Mouse (Mus musculus) cerebellum, adult 18-20 months (tissue): ENCODE measurements around the gene Cwf19l1.
A peak's percentile ranks its signal among the peaks of the same experiment; 100 is the strongest.
"Not testable (repeated sequence)": the region's sequence is repeated elsewhere in the genome, so short reads cannot be mapped to it uniquely, and the experiment has no call there.

ENCODE experiments used
- DNase-seq, 2 experiments: peaks; one replicate each; pipeline ENCODE4 v3.0.0; 2021

Gene Cwf19l1

DNA sequence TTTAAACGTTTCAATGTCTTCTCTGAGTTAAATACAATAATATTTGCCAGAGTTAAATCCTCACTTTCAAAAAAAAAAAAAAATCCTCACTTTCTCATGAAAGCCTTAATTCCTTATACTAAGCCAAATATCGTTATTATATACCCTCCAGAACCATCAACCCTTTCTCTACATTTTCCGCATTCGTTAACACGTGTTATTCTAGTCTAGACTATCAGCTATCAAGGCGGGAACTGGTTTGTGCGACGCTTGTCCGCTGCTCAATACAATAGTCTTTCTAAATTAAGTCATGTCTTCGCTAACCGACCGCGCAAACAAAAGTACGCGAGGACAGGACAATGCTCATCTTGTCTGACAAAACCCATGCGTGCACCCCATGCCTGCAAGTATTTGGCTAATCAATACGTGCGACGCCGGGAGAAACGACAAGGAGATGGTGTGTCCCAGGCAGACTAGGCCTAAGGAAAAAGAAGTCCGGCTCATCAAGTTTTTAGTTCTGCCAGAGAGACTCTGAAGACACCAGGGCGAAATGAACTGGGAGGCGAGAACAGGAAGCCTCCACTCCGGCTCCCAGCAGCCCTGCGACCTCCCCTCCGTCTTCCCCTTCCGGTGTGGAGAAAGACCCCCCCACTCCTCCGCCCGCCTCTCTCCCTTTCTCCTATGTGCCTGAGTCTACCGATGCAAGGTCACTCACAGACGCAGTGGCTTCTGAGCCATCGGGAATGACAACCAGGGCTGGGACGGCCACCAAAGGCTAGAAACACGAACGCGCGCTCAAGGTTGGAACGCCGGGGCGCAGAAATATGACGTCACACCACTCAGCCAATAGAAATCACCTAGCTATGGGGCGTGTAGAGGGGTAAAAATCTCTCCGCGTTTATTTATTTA, at the start of gene Cwf19l1:
Cwf19l1 (minus strand) TSS at position 805 of the 888 bp plus-strand sequence.
- DNase-seq, result peak; percentile 89 to 90

DNA sequence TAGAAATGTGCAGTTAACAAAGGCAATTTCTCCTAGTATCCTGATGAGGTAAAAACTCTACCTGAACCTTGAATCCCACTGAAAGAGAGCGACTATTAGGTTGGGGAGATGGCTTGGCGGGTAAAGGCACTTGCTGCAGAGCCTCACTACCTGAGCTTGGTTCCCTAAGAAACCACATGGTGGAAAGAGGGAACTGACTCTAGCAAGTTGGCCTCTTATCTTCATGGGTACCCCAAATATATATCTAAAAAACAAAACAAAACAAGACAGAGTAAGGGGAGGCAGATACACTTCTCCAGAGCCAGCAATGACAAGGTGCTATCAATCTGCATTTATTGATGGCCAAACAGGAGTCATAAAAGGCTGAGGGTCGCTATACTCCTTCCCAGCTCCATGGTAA, 48.3 kb upstream of the Cwf19l1 start:
- no peak for DNase-seq

DNA sequence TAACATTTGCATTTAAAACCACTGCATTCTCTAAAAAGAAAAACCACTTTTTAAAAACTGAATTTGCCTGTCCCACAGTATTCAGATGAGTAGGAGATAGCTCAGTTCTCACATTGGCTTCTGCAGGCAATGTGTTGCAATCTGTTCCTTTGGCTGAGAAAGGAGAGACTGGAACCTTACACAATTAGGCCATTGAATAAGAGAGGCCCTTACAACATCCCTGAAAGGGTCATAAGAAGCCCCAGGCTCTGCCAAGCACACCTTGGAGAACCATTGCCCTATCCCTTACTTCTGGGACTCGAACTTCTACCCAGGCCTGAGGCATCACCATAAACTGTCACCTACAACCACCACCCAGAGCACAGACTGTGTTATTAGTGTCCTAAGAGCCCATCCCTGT, 44.8 kb upstream of the Cwf19l1 start:
- DNase-seq, result no peak

DNA sequence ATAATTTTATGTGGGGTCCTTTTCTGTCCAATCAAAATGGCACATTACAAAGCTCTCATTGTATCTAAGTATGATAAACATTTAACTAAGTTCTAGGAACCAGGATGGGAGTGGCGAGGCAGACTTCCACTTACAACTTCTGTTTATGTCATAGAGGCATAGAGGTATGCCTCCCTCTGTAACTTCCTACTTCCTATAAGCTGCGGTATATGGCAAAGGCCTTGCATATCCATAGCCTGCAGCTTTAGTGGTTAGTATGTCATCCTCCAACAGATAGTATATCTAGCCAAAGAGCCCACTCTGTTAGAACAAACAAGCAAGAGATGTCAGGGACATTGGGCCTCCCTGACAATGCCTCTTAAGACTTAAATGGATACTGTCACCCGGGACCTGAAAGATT, 41.1 kb upstream of the Cwf19l1 start:
- no peak for DNase-seq

DNA sequence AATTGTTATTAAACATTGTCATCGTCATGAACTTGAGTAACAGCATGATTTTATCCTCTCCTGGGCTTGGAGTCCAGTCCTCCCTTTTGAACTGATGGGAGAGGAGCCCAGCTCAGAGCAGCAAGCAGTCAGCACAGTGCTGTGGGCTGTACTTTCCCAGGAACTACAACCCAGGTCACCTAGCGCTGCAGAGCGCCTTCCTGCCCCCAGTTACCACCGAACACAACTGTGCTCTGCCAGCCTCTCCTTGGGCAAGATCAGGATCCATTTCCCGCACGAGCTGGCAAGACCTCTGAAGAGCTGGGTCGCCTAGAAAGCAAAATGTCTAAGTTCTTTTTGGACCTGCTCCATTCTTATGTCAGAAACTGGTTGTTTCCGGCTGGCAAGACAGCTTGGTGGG, 39.2 kb upstream of the Cwf19l1 start:
- DNase-seq, result no peak

DNA sequence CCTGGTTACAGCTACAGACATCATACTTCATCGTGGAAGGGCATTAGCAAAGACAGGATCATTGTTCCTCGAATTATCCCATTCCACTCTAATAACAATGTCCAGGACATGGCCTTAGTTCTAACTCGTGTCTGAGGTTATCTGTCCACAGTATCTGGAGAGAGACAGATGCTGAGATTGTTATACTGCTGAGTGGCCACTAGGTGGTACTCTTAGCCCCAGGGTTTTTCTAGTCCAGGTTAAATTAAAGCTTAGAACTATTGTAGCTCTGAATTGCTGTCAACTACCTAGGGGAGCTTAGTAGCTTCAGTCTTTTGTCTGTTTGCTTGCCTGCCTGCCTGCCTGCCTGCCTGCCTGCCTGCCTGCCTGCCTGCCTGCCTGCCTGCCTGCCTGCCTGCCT, 25.8 kb upstream of the Cwf19l1 start:
- no peak for DNase-seq

DNA sequence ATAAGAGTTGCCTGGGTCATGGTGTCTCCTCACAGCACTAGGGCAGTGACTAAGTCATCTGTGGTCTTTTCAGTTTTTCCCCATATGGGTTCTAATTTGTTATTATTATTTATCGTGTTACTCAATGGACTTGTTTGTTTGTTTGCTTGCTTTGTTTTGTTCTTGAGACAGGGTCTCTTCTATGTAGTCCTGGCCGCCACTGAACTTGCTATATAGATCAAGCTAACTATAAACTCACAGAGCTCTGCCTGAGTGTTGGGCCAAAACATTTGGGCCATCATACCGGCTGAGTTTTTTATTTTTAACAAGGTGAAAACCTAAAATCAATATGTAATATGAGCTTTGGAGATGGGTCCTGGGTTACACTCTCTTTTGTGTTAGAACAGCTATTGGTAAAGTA, 23.7 kb upstream of the Cwf19l1 start:
- DNase-seq, result no peak

DNA sequence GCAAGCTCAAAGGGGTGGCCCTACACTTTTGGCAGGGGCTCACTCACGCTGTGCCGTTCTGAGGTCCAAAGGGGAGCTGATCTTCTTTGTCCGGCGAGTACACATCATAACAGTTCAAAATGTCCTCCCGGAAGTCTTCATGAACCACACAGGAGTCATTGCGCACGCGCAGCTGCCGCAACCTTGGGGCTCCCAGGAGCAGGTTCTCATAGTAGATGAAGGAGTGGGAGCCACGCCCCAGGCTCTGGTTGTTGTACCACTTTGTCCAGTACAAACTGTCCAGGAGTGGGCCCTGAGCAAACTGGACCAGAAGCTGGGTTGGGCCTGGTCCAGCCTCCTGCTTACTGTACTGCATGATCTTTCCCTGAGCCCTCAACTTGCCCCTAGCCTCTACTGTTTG, 21.3 kb upstream of the Cwf19l1 start:
- no peak for DNase-seq

DNA sequence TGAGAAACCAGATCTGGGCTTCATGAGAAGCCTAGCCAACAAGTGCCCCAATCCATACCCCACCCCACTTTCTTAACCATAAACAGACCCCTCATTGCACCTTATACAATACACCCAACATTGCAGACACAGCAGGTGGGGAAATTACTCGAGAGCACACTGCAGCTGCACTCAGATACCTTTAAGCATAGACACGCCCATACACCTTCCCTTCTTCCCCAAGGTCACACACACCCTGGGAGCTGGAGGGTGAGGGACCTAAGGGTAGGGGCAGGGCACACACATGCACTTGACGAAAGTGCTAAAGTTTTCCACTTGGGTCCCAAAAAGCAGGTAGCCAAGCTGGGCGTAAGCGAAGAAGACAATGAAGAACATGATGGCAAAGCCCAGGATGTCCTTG, 18.1 kb upstream of the Cwf19l1 start:
- DNase-seq, result no peak

DNA sequence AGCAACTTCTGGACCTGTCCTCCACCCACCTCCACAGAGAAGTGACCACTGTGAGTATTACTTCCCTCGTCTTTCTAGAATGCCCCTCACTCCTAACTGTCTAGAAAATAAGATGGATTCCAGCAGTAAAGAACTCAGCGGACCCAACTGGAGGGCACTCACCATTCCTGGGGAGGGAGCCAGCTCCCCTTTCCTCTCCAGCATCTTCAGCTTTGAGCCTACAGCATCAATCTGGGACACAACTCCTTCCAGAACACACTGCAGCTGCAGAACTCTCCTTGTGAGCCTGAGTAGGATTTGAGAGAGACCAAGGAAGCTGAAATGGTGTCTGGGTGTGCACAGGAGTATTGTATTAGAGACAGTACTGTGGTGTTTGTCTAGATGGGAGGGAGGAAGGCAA, 13.3 kb upstream of the Cwf19l1 start:
- no peak for DNase-seq

DNA sequence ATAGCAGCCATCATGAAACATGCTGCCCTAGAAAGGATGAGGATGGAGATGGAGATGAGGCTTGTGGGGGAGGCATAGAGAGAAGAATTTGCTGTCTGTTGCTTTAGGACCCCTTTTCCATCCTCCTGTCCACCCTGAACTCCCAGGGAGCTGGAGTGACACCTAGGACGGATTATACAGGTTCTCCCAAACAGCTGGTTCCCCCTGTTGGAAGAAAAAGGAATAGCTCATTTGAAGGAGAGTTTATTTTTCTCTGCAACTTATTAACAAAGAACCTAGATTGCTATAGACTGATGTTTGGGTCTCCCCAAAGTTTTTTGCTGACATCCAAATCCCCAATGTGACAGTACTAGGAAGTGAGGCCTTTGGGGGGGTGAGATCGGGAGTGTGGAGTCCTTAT, 12.7 kb upstream of the Cwf19l1 start:
- DNase-seq, result no peak

DNA sequence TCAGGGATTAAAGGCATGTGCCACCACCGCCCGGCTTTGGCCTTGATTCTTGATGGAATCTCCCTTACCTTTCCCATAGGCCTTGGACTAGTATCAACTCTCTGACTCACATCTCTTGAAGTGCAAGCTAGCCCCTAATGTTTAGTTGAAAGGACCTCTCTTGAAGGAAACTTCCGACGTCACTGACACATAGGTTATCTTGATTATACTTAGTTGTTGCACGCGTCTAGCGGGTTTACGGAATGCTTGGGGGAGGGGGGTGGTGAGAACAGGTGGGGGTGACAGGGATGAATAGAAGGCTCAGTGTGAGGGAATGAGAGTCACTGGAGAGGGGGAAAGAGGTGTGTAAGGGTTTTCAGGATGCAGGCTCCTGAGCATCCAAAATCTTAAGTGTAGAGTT, 11.3 kb upstream of the Cwf19l1 start:
- no peak for DNase-seq

DNA sequence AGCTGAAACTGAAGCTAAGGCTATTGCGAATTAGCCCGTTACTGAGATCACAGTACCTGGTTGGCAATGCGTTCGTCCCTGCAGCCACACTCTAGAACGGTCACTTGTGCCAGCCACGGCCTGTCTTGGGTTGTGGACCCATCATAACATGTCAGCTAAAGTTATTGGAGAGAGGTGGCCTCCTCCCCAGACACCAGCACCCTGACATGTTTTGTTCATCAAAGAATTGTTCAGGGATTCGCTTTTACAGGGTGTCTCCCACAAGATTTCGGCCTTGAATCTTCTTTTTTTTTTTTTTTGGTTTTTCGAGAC, 10.8 kb upstream of the Cwf19l1 start:
- no peak for DNase-seq

DNA sequence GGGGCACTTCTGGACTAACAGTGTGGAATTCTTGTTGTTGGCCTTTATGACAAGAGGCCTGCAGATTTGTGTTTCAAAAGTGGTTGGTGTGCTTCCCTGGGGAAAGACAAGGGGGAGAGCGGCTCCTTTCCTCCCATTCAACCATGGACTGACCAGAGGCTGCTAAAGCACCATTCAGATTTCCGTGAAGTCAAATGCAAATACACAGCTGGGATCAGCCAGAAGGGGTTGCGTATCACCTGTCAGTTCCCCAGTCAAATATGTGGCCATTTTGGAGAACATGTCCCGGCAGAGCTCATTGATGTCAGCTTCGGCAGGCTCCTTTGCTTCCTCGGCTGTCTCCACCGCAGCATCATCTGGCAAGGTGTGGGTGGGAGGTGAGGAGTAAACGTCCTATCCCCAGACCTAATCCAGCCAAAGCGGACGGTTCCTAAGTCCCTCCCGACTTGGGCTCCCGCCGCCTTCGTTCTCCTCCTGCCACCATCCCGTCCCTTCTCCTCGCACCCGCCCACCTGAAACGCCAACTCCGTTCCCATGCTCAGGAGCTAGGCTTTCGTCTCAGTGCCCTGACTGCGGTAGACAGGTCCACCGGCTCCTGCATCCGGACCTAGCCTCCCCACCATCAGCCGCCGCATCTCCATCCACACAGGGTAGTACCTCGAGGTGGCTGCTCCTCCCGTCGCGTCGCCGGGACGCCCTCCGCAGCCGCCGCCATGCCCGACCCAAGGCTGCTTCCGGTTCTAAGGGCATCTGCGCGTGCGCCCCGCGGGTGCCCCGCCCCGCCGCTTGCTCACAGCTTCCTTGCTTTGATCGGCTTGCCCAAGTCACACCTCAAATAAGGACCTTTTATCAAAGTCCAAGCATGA, 10.3 kb upstream of the Cwf19l1 start, which contains the start of gene Bloc1s2:
Bloc1s2 (minus strand) TSS at position 745 of the 866 bp plus-strand sequence.
- peak; percentile 91 to 93 for DNase-seq

DNA sequence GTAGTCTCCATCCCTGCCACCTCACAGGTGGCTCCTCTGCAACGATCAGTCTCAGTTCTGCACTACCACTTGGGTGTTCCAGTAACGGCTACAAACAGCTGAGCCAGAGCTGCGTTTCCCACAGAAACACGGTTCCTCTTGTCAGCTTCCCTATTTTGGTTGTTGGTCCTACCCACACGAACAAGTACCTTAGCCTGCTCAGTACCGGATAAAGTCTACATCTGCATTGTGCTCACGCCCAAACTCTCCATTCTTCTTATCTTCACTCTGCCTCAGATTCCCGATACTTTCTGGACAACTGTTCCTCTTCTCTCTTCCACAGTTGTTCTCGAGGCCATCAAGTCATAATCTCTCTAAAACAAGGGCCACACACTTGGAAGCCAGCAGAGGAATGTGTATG, 8.7 kb upstream of the Cwf19l1 start:
- DNase-seq, result no peak

DNA sequence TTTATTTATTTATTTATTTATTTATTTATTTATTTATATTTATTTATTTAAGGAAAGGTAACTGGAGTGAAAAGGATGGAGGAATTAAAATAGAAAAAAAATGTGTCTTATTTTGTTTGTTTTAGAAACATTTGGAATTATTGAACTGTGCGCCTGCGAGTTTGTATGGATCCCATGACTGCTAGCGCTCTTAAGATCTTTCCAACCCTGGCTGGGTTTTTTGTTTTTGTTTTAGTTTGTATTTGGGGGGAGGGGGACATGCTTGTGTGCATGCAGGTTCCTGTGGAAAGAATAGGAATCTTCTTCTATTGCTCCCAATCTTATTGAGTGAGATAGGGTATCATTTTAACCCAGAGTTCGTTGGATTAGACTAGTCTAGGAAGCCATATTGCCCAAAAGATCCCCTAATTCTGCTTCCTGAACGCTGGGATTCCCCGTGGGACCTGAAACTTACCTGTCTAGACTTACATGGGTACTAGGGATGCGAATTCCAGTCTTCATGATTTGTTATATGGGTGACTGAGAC, 347 bp upstream of the Cwf19l1 start:
- DNase-seq, result peak in 1 of 2 experiments; percentile 40

DNA sequence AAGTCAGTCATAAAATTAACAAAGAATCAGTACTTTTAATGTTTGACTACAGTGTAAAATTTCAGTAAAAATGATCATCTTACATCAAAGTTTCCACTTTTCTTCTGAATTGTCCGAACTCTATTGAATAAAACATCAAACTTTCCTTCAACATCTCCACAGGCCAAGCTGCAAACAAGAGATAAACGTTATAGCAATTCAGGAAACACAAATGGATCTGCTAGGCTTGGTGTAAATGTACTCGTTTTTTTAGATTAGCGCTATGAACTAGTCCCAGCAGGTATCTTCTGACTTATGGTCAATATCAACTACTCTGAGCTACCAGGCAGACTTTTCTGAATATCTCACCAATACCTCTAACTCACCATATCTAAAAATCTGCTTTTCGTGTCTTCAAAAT, 2.8 kb downstream of the Cwf19l1 start:
- no peak for DNase-seq

DNA sequence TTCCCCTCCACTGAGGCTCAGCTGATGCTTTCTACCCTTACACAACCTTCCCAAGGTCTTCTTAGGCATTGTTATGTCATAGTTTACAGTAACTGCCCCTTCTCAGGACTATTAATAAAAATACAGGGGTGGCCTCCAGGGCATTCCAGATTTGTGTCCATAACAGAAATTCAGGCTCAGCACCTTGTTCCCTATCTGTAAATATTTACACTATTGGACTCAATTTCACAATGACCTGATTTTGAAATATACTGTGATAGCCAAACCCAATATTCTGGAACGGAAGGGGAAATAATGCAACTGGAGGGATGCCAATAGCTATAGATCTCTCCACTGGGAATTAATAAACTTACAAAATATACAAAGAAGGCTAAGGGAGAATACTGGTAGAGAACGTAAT, 7.1 kb downstream of the Cwf19l1 start:
- DNase-seq, result no peak

DNA sequence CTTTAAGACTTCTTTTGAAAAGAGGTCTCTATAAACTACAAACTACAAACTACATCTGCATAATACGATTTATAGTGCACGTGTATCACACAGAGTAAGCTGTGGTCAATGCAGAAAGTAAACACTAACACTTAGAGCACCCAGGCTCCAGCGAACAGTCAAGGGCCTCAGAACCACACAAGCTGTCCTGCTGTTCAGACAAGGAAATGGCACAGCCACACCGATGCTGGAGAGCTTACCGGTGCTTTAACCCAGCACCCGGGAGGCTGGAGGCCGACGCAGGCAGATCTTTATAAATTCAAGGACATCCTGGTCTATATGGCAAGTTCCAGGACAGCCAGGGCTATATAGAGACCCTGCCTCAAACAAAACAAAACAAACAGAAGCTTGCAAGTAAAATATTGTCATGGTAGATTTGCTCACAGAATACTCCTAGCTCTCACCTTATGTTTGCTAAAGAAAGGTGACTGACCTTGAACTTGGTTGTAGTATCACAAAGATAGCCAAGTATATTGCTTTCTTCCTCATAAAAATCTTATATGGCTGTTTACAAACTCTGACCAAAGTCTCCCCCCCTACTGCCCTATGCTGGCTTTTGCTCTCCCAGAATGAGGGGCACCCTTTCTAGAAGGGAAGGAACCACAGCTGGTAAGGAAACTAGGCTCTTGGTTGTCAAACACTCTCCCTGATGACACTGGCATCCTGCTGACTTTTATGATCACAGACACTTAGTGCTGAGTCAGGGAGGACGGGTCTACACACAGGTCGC, 7.8 kb downstream of the Cwf19l1 start:
- DNase-seq, result no peak

DNA sequence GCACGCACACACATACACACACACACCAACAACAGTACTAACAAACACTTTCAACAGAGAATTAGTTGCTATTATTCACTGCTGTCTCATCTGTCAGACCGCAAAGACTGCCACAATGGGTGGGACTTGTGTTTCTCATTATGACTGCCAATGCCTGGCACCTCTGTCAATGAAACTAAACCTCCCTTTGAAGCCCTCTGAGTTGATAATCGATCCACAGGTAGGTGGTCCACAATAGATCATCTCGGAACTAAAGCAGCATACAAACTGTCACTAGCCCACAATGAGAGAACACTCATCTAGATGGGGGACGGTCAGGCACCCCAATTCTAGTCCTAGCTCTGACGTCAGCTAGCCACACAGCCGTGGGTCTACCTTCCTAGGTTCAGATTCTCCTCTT, 14.5 kb downstream of the Cwf19l1 start:
- no peak for DNase-seq

DNA sequence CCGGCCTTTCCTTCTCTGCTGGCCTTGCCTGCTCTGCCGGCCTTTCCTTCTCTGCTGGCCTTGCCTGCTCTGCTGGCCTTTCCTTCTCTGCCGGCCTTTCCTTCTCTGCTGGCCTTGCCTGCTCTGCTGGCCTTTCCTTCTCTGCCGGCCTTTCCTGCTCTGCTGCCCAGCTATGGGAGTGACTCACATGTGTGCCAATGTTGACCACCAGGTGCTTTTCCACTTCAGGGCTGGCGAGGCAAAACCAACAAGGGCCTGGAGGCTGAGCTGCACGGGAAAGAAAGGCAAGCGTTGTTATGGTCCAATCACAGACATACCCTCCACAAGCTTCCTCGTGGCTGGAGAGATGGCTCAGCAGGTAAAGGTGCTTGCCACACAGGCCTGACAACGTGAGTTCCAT, 15.0 kb downstream of the Cwf19l1 start:
- not testable (repeated sequence) for DNase-seq

DNA sequence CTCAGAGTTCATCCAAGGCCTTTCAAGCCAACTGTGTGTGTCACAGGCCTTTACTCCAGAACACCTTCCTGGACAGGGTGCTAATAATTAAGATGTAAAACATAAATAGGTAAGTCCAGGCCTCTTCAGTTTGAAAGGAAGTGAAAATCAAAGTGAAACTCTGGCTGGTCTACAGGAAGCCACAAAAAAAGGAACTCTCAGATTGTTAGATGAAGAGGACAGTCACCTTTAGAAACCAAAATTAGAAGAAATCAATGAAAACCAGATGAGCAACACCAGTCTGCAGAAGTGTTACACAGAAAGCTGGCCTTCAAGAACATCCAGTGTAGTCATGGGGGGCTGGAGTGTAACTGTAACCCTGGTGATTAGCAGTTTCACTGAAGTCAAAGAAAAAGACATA, 17.9 kb downstream of the Cwf19l1 start:
- DNase-seq, result no peak

DNA sequence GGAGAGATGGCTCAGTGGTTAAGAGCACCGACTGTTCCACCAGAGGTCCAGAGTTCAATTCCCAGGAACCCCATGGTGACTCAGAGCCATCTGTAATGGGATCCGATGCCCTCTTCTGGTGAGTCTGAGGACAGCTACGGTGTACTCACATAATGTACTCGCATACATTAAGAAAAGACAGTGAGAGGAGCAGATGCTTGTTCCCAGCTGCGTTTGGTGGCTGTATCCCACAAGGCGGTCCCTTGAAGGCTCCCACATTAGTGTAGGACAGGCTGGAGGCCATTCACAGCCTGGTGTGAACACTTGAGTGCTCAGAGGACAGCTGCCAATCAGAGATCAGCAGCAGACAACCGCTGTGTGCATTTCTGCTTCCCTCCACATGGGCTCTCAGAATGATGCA, 24.0 kb downstream of the Cwf19l1 start:
- DNase-seq, result no peak
